Mouse (Mus musculus) urinary bladder, postnatal 4 days (tissue): ENCODE data around the gene Adam8.

Experiments
- DNase-seq, 2 experiments: peaks; one replicate each; pipeline ENCODE4 v3.0.0; 2021 to 2022; ENCODE audit warnings: low spot score in 2 of 2

Adam8 gene

GRCm38 (mm10) chr7:139992406-139992805 is at the start of gene Adam8:
Gene Adam8, minus strand, starts transcription at chr7:139992562.
- DNase-seq = no peak

GRCm38 (mm10) chr7:140037171-140037555 is 44.8 kb upstream of the Adam8 start:
- DNase-seq = peak in 1 of 2 experiments; percentile 52

- DNase-seq = peak; percentile 92 to 96
Observed at GRCm38 (mm10) chr7:140036281-140037170, 44.2 kb upstream of the Adam8 start, which contains the start of the genes Zfp511 and Tubgcp2. Gene Zfp511, plus strand, starts transcription at chr7:140036391. Gene Tubgcp2, minus strand, starts transcription at chr7:140036669.

GRCm38 (mm10) chr7:140035456-140035855 is 43.1 kb upstream of the Adam8 start:
- peak in 1 of 2 experiments; percentile 19 for DNase-seq

GRCm38 (mm10) chr7:140033386-140033785 is 41.0 kb upstream of the Adam8 start:
- DNase-seq = peak in 1 of 2 experiments; percentile 33

- peak in 1 of 2 experiments; percentile 49 for DNase-seq
Observed at GRCm38 (mm10) chr7:140032366-140032765, 40.0 kb upstream of the Adam8 start.

- peak in 1 of 2 experiments; percentile 52 for DNase-seq
Observed at GRCm38 (mm10) chr7:140031771-140032170, 39.4 kb upstream of the Adam8 start.

GRCm38 (mm10) chr7:140011336-140011735 is 19.0 kb upstream of the Adam8 start:
- peak in 1 of 2 experiments; percentile 8 for DNase-seq

GRCm38 (mm10) chr7:140007781-140008180 is 15.4 kb upstream of the Adam8 start:
- DNase-seq = peak; percentile 13 to 52

- DNase-seq = peak; percentile 14 to 55
Observed at GRCm38 (mm10) chr7:140006861-140007611, 14.7 kb upstream of the Adam8 start.

- peak; percentile 12 to 56 for DNase-seq
Observed at GRCm38 (mm10) chr7:140004666-140005065, 12.3 kb upstream of the Adam8 start.

GRCm38 (mm10) chr7:140001086-140001740 is 8.9 kb upstream of the Adam8 start:
- DNase-seq = peak; percentile 17 to 52

GRCm38 (mm10) chr7:139998691-139999350 is 6.5 kb upstream of the Adam8 start:
- DNase-seq = peak in 1 of 2 experiments; percentile 38

GRCm38 (mm10) chr7:139994676-139995075 is 2.3 kb upstream of the Adam8 start:
- DNase-seq = no peak

- DNase-seq = no peak
Observed at GRCm38 (mm10) chr7:139994202-139994601, 1.8 kb upstream of the Adam8 start.

GRCm38 (mm10) chr7:139993532-139993931 is 1.2 kb upstream of the Adam8 start:
- DNase-seq = no peak

- DNase-seq = no peak
Observed at GRCm38 (mm10) chr7:139990864-139991394, 1.4 kb downstream of the Adam8 start.

GRCm38 (mm10) chr7:139988272-139988671 is 4.1 kb downstream of the Adam8 start:
- no peak for DNase-seq

- DNase-seq = no peak
Observed at GRCm38 (mm10) chr7:139984505-139984904, 7.9 kb downstream of the Adam8 start.

GRCm38 (mm10) chr7:139982058-139982457 is 10.3 kb downstream of the Adam8 start:
- DNase-seq = no peak

GRCm38 (mm10) chr7:139980778-139981177 is 11.6 kb downstream of the Adam8 start:
- no peak for DNase-seq
